Mouse (Mus musculus) hindbrain, postnatal 0 days (tissue): ENCODE measurements around the gene Anapc15. TPM values are rescaled to one million over a fixed set of nuclear protein-coding genes. Genes with fewer than 3 reads are reported as not detected.

Source experiments
- ATAC-seq: fragments of 200-750 bp; cut with Nextera tagmentation; 2 replicates; pipeline ENCODE4 v1.8.0; 2017; ENCODE audit warnings: mild to moderate bottlenecking, moderate TSS enrichment, moderate library complexity
- DNase-seq: peaks from one replicate; pipeline ENCODE4 v3.0.0-alpha.2; 2015; ENCODE audit warnings: low spot score
- H3K27ac ChIP-seq: fragments of 300-500 bp; sonication (generic); 2 replicates; pipeline ENCODE4 v1.5.1; 2014; ENCODE audit warnings: mild to moderate bottlenecking
- H3K27me3 ChIP-seq: fragments of 300-500 bp; sonication (generic); 2 replicates; pipeline ENCODE4 v1.6.1; 2014; ENCODE audit warnings: low read length, mixed read lengths; ENCODE audit not compliant: insufficient read depth
- H3K36me3 ChIP-seq: fragments of 300-500 bp; sonication (generic); 2 replicates; pipeline ENCODE4 v1.6.1; 2014; ENCODE audit warnings: low read length, mixed read lengths; ENCODE audit not compliant: insufficient read depth
- H3K4me1 ChIP-seq: fragments of 300-500 bp; sonication (generic); 2 replicates; pipeline ENCODE4 v1.6.1; 2014; ENCODE audit warnings: antibody characterized with exemption, low read length, mixed read lengths; ENCODE audit not compliant: insufficient read depth
- H3K4me2 ChIP-seq: fragments of 300-500 bp; sonication (generic); 2 replicates; pipeline ENCODE4 v1.6.1; 2014; ENCODE audit warnings: low read depth, mild to moderate bottlenecking, low read length, moderate library complexity, mixed read lengths
- H3K4me3 ChIP-seq: fragments of 300-500 bp; sonication (generic); 2 replicates; pipeline ENCODE4 v1.5.1; 2014; ENCODE audit warnings: low read length
- H3K9ac ChIP-seq: fragments of 300-500 bp; sonication (generic); replicated peaks from 2 replicates; pipeline ENCODE4 v1.6.1; 2014; ENCODE audit warnings: mild to moderate bottlenecking, low read length, moderate library complexity, mixed read lengths
- H3K9me3 ChIP-seq: fragments of 300-500 bp; sonication (generic); 2 replicates; pipeline ENCODE4 v1.6.1; 2016; ENCODE audit warnings: low read length, mixed read lengths
- CTCF ChIP-seq: IDR thresholded peaks from 2 replicates; pipeline ENCODE4 v1.5.1; 2016; ENCODE audit warnings: antibody characterized with exemption, control low read depth, low read depth
- WGBS: fragments of 180-500 bp; shearing (Covaris S2); extraction: QIAGEN DNeasy Blood & Tissue Kit; methylation state at CpG from one replicate; pipeline ENCODE4 v1.1.7; 2014; 5-methylcytosine and 5-hydroxymethylcytosine counted together
- polyA plus RNA-seq: library from polyadenylated mRNA; unstranded; fragments of >200 nt; fragmentation: Nextera tagmentation; extraction: Ambion mirVana; gene quantifications from 2 replicates; pipeline ENCODE4 v1.2.1, GENCODE M21; 2015
- total RNA-seq: library from RNA; depleted of rRNA; stranded (reverse); fragments of >200 nt; gene quantifications from 2 replicates; pipeline ENCODE4 v1.2.3, GENCODE M21; 2014

Gene Anapc15
- total and polyA plus RNA-seq, 2 experiments from 2014 or later = 49.3 to 67.3 TPM

GRCm38 (mm10) chr7:101823758-101824630, 39.5 kb upstream of the Anapc15 start:
- Histone ChIP-seq H3K4me1 (peaks cover 8% of the 10 kb centered on the region), H3K36me3 (peaks cover 13% of the 10 kb centered on the region; the same call in 1 of the 2 replicates), H3K27ac (no peak overlapping the region), H3K27me3 (peaks cover 34% of the 10 kb centered on the region), H3K4me2 (no peak overlapping the region), H3K4me3 (no peak overlapping the region), H3K9ac (no peak overlapping the region), H3K9me3 (no peaks in the 10 kb centered on the region)
- no peak for TF ChIP-seq CTCF
- DNase-seq = no peak
- WGBS = 73% methylated on average over 18 of the region's 18 CpGs
- no peak for ATAC-seq

GRCm38 (mm10) chr7:101830373-101830772, 33.1 kb upstream of the Anapc15 start:
- no peak; the same call in 1 of the 2 replicates for TF ChIP-seq CTCF
- WGBS = 99% methylated on average over 3 of the region's 3 CpGs
- no peak for DNase-seq

GRCm38 (mm10) chr7:101831437-101831836, 32.1 kb upstream of the Anapc15 start:
- ATAC-seq = no peak
- WGBS = 88% methylated on average over 8 of the region's 8 CpGs

More at GRCm38 (mm10) chr7:101830373-101830772, 33.1 kb upstream of the Anapc15 start:
- H3K9ac ChIP-seq = no peak overlapping the region
- no peaks in the 10 kb centered on the region for H3K27me3 ChIP-seq
- H3K27ac ChIP-seq = no peak overlapping the region
- H3K4me2 ChIP-seq = no peak overlapping the region
- no peaks in the 10 kb centered on the region for H3K4me1 ChIP-seq
- H3K36me3 ChIP-seq = peaks cover 17% of the 10 kb centered on the region
- no peak for ATAC-seq
- no peak overlapping the region for H3K4me3 ChIP-seq
- no peaks in the 10 kb centered on the region for H3K9me3 ChIP-seq

GRCm38 (mm10) chr7:101832372-101832771, 31.1 kb upstream of the Anapc15 start:
- Histone ChIP-seq H3K9me3 (no peaks in the 10 kb centered on the region), H3K4me1 (no peaks in the 10 kb centered on the region), H3K4me2 (no peak overlapping the region), H3K27me3 (no peaks in the 10 kb centered on the region), H3K27ac (no peak overlapping the region), H3K4me3 (no peak overlapping the region), H3K9ac (no peak overlapping the region), H3K36me3 (peaks cover 17% of the 10 kb centered on the region)
- no peak for TF ChIP-seq CTCF
- DNase-seq (no peak), ATAC-seq (no peak)
- 91% methylated on average over 4 of the region's 4 CpGs for WGBS

More at GRCm38 (mm10) chr7:101831437-101831836, 32.1 kb upstream of the Anapc15 start:
- H3K36me3 ChIP-seq = peaks cover 17% of the 10 kb centered on the region
- DNase-seq = no peak
- no peak for TF ChIP-seq CTCF
- H3K9me3 ChIP-seq = no peaks in the 10 kb centered on the region
- no peak overlapping the region for H3K27ac ChIP-seq
- no peaks in the 10 kb centered on the region for H3K4me1 ChIP-seq
- no peaks in the 10 kb centered on the region for H3K27me3 ChIP-seq
- H3K4me3 ChIP-seq = no peak overlapping the region
- no peak overlapping the region for H3K4me2 ChIP-seq
- no peak overlapping the region for H3K9ac ChIP-seq

- peaks cover 10% of the 10 kb centered on the region for H3K36me3 ChIP-seq
- H3K4me3 ChIP-seq = no peak overlapping the region
- 68% methylated on average over 5 of the region's 5 CpGs for WGBS
- no peaks in the 10 kb centered on the region for H3K9me3 ChIP-seq
- DNase-seq (no peak), ATAC-seq (no peak)
- peak; percentile 24; the same call in 1 of the 2 replicates for TF ChIP-seq CTCF
- no peak overlapping the region for H3K4me2 ChIP-seq
- no peak overlapping the region for H3K9ac ChIP-seq
- no peaks in the 10 kb centered on the region for H3K4me1 ChIP-seq
- no peaks in the 10 kb centered on the region for H3K27me3 ChIP-seq
- no peak overlapping the region for H3K27ac ChIP-seq
Measured at GRCm38 (mm10) chr7:101833352-101833751, 30.2 kb upstream of the Anapc15 start.

- 33% methylated on average over 3 of the region's 3 CpGs for WGBS
- Histone ChIP-seq H3K36me3 (peaks cover 4% of the 10 kb centered on the region), H3K9ac (no peak overlapping the region), H3K4me1 (no peaks in the 10 kb centered on the region), H3K9me3 (no peaks in the 10 kb centered on the region), H3K27ac (no peak overlapping the region), H3K27me3 (no peaks in the 10 kb centered on the region; the same call in 1 of the 2 replicates), H3K4me3 (no peak overlapping the region), H3K4me2 (no peak overlapping the region)
- no peak for TF ChIP-seq CTCF
- peak; percentile 66 for DNase-seq
- no peak for ATAC-seq
Measured at GRCm38 (mm10) chr7:101833916-101834584, 29.5 kb upstream of the Anapc15 start.
